Mouse (Mus musculus): ENCODE data around the gene Cubn. TPM values are rescaled to one million over a fixed set of nuclear protein-coding genes. Genes with fewer than 3 reads are reported as not detected.

The Cubn gene
- polyA plus RNA-seq, 1 experiment from 2014 or later, result 0.48 TPM

- no peak for ATAC-seq
- Histone ChIP-seq H3K4me3 (replicated peaks) (no peak overlapping the region), H3K27ac (no peak overlapping the region), H3K4me1 (replicated peaks) (peaks cover 19% of the 10 kb centered on the region), H3K27me3 (no peaks in the 10 kb centered on the region), H3K9ac (replicated peaks) (no peak overlapping the region), H3K4me2 (replicated peaks) (no peak overlapping the region), H3K36me3 (no peaks in the 10 kb centered on the region), H3K9me3 (no peaks in the 10 kb centered on the region)
- 71% methylated on average over 8 of the region's 8 CpGs for WGBS
These were observed 254.3 kb downstream of the Cubn start for GRCm38 (mm10) chr2:13237140-13237901.

DNA sequence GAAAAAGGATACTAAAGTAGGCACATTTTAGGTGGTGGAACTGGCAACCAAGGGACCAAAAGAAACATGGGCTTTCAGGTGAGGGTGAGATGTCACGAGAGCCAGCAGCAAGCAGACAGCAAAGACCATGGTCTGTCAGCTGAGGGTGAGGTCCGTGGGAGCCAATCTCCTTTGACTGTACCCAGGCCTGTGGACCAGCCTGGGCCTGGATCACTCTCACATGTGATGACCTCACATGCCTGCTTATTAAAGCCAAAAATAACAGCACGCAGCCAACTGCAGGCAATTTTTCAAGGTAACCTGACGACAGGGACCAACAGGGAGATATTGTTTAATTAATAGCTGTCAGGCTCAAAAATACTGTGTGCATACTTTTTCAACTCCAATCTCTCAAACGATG lies 255.9 kb downstream of the Cubn start:
- no peaks in the 10 kb centered on the region for H3K36me3 ChIP-seq
- H3K27me3 ChIP-seq, result no peaks in the 10 kb centered on the region
- no peak overlapping the region for H3K27ac ChIP-seq
- 0 out of 2 replicates have a peak, but pooled peaks have one; percentile 38 for ATAC-seq
- H3K4me3 ChIP-seq (replicated peaks), result no peak overlapping the region
- H3K9me3 ChIP-seq, result no peaks in the 10 kb centered on the region
- WGBS, result 76% methylated on average over 5 of the region's 5 CpGs
- H3K4me1 ChIP-seq (replicated peaks), result peaks cover 16% of the 10 kb centered on the region
- H3K9ac ChIP-seq (replicated peaks), result no peak overlapping the region
- H3K4me2 ChIP-seq (replicated peaks), result no peak overlapping the region

DNA sequence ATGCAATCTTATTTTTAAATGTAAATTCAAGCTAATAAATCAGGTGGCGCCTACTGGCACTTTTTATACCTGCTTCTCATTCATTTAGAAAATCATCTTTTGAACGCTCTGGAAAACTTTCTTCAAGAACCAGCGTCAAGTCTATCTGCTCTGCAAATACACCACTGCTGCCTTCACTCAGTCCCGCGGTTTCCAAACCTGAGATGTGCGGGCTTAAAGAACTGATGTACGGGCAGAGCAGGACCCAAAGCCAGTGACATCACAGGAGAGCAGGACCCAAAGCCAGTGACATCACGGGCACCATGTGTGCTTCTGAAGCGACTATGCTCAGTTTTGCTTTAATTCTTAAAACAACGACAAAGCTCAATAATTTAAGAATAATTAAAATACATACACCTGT lies 256.8 kb downstream of the Cubn start:
- no peaks in the 10 kb centered on the region for H3K36me3 ChIP-seq
- peaks cover 9% of the 10 kb centered on the region for H3K4me1 ChIP-seq (replicated peaks)
- WGBS, result 93% methylated on average over 10 of the region's 10 CpGs

DNA sequence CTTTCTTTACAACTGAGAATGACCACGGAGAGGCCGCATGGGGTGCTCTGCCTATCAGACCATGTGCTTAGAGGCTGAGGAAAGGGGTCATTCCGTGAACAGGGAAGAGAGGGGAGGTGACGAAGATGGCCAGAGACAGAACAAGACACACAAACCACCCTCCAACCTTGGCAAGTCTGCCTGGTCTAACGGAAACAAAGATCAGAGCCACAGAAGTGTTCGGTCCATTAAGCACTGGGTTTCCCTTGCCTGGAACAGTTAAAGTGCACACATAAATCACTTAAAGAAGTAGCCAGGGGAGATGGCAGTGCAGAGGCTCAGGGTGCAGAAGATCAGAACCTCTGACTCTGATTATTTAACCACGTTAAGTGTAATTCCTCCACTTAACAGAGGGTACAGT lies 257.7 kb downstream of the Cubn start:
- Histone ChIP-seq H3K4me2 (replicated peaks) (no peak overlapping the region), H3K4me1 (replicated peaks) (peaks cover 9% of the 10 kb centered on the region), H3K9ac (replicated peaks) (no peak overlapping the region), H3K27ac (no peak overlapping the region), H3K4me3 (replicated peaks) (no peak overlapping the region), H3K27me3 (no peaks in the 10 kb centered on the region), H3K9me3 (no peaks in the 10 kb centered on the region), H3K36me3 (no peaks in the 10 kb centered on the region)
- 56% methylated on average over 7 of the region's 7 CpGs for WGBS
- no peak for ATAC-seq

More for the DNA sequence above, 256.8 kb downstream of the Cubn start:
- Histone ChIP-seq H3K9me3 (no peaks in the 10 kb centered on the region), H3K4me3 (replicated peaks) (no peak overlapping the region), H3K27me3 (no peaks in the 10 kb centered on the region), H3K27ac (no peak overlapping the region), H3K4me2 (replicated peaks) (no peak overlapping the region), H3K9ac (replicated peaks) (no peak overlapping the region)
- ATAC-seq, result no peak

DNA sequence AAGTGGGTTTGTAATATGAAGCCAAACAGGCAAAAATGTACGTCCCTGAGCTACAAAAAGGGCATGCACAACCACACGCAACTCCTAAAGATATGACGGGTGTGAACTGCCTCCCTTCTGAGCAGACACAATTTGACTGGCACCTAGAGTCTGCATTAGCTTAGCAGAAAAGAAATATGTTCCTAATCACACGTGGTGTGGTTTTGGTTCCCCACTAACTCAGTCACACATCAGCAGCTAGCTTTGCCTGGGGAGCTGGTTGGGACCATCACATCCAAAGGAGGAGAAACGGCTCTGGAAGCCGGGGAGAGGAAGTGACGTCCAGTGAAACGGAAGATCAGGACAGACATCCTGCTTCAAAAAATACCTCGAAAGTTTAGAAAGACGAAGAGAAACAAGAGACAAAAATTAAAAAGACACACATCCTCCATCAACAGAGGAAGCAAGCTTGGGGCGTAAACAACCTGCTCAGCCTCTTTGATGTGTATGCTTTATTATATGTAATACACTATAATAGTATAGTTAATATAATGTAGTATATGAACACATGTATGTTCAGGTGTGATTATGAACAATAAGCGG lies 258.3 kb downstream of the Cubn start:
- H3K9me3 ChIP-seq, result no peaks in the 10 kb centered on the region
- no peak overlapping the region for H3K27ac ChIP-seq
- H3K4me1 ChIP-seq (replicated peaks), result peaks cover 9% of the 10 kb centered on the region
- ATAC-seq, result no peak
- no peak overlapping the region for H3K4me2 ChIP-seq (replicated peaks)
- no peaks in the 10 kb centered on the region for H3K36me3 ChIP-seq
- 87% methylated on average over 12 of the region's 12 CpGs for WGBS
- no peak overlapping the region for H3K9ac ChIP-seq (replicated peaks)
- H3K4me3 ChIP-seq (replicated peaks), result no peak overlapping the region
- no peaks in the 10 kb centered on the region for H3K27me3 ChIP-seq

- peaks cover 9% of the 10 kb centered on the region for H3K4me1 ChIP-seq (replicated peaks)
- H3K4me2 ChIP-seq (replicated peaks), result no peak overlapping the region
- WGBS, result 95% methylated on average over 6 of the region's 6 CpGs
- no peaks in the 10 kb centered on the region for H3K9me3 ChIP-seq
- no peak for ATAC-seq
- H3K4me3 ChIP-seq (replicated peaks), result no peak overlapping the region
- H3K9ac ChIP-seq (replicated peaks), result no peak overlapping the region
- H3K36me3 ChIP-seq, result no peaks in the 10 kb centered on the region
- no peak overlapping the region for H3K27ac ChIP-seq
- no peaks in the 10 kb centered on the region for H3K27me3 ChIP-seq
These were observed 259.3 kb downstream of the Cubn start for GRCm38 (mm10) chr2:13232305-13232704.

DNA sequence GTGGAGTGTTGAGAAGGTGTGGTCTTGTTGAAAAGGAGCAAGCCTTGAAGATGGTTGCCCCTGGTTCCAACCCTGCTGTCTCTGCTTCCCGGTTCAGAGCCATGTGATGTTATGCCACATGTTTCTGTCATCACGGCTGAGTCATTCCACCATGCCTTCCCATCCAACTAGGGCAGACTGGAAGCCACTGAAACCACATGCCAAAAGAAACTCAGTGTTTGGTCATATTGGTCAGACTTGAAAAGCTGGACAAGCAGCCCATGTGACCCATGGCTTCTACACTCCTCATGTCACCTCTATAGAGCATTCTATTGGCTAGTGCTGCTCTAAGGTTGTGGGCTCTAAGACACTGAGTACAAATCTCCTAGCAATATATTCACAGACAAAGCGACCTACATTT lies 261.9 kb downstream of the Cubn start:
- H3K4me1 ChIP-seq (replicated peaks), result 0 out of 2 replicates have a peak, but pooled peaks cover 3% of the 10 kb centered on the region
- no peak overlapping the region for H3K27ac ChIP-seq
- H3K9ac ChIP-seq (replicated peaks), result no peak overlapping the region
- H3K27me3 ChIP-seq, result no peaks in the 10 kb centered on the region
- no peak overlapping the region for H3K4me3 ChIP-seq (replicated peaks)
- 89% methylated on average over 3 of the region's 3 CpGs for WGBS
- H3K36me3 ChIP-seq, result no peaks in the 10 kb centered on the region
- no peak overlapping the region for H3K4me2 ChIP-seq (replicated peaks)
- ATAC-seq, result no peak
- no peaks in the 10 kb centered on the region for H3K9me3 ChIP-seq

Other genes with a start within 250 kb of the Cubn start
- gene Rsu1, start 220.4 kb downstream of the Cubn start, polyA plus RNA-seq (2015; fragmentation: Nextera tagmentation; extraction: Ambion mirVana), result 49.0 and 50.8 TPM in 2 replicates
- gene Trdmt1, start 52.9 kb upstream of the Cubn start, polyA plus RNA-seq (2015; fragmentation: Nextera tagmentation; extraction: Ambion mirVana), result 7.1 and 8.0 TPM in 2 replicates
- 773 and 781 TPM in 2 replicates for gene Vim, start 82.1 kb upstream of the Cubn start, polyA plus RNA-seq (2015; fragmentation: Nextera tagmentation; extraction: Ambion mirVana)